Mouse (Mus musculus) MEL (cell line): ENCODE results near the gene Zfp963. TPM values are rescaled to one million over a fixed set of nuclear protein-coding genes. Genes with fewer than 3 reads are reported as not detected.
A peak's percentile ranks its signal among the peaks of the same experiment; 100 is the strongest.
"Not testable (repeated sequence)": the region's sequence is repeated elsewhere in the genome, so short reads cannot be mapped to it uniquely, and the experiment has no call there.

Experiments used
- DNase-seq: peaks from one replicate; pipeline ENCODE4 v3.0.0; 2011; ENCODE audit warnings: low read depth, low spot score
- H3K27ac ChIP-seq: 2 replicates; pipeline ENCODE4 v1.5.1; 2012; ENCODE audit warnings: low read depth, mild to moderate bottlenecking, control low read depth, low read length, moderate library complexity; ENCODE audit not compliant: control insufficient read depth
- H3K27me3 ChIP-seq, 2 experiments: fragments of 150-350 bp in 1 of 2; sonication (generic) in 1 of 2; 2 replicates each; pipeline ENCODE4 v1.6.1; 2012; ENCODE audit warnings: low read length in 2 of 2, mild to moderate bottlenecking in 2 of 2, improper control_type of control experiment in 1 of 2, moderate library complexity in 1 of 2; ENCODE audit not compliant: insufficient read depth in 2 of 2, control insufficient read depth in 1 of 2
- H3K36me3 ChIP-seq, 2 experiments: 2 replicates each; pipeline ENCODE4 v1.6.1; 2012 to 2014; ENCODE audit warnings: low read length in 2 of 2, improper control_type of control experiment in 1 of 2, inconsistent platforms in 1 of 2, mild to moderate bottlenecking in 1 of 2; ENCODE audit not compliant: insufficient read depth in 2 of 2, control insufficient read depth in 1 of 2
- H3K4me1 ChIP-seq, 2 experiments: fragments of 150-350 bp in 1 of 2; sonication (generic) in 1 of 2; 2 replicates each; pipeline ENCODE4 v1.6.1; 2012; ENCODE audit warnings: low read length in 2 of 2, improper control_type of control experiment in 1 of 2, mild to moderate bottlenecking in 1 of 2; ENCODE audit not compliant: insufficient read depth in 2 of 2, control insufficient read depth in 1 of 2
- H3K4me3 ChIP-seq, 2 experiments: fragments of 150-350 bp in 1 of 2; sonication (generic) in 1 of 2; 2 replicates each; pipeline ENCODE4 v1.5.1; 2012; ENCODE audit warnings: low read depth in 2 of 2, low read length in 2 of 2, mild to moderate bottlenecking in 2 of 2, moderate library complexity in 2 of 2, control low read depth in 1 of 2, improper control_type of control experiment in 1 of 2; ENCODE audit not compliant: control insufficient read depth in 1 of 2, insufficient read depth in 1 of 2
- H3K79me2 ChIP-seq: 2 replicates; pipeline ENCODE4 v1.6.1; 2012; ENCODE audit warnings: mild to moderate bottlenecking, low read length, moderate library complexity; ENCODE audit not compliant: control insufficient read depth, poor library complexity, insufficient read depth
- H3K9ac ChIP-seq: 2 replicates; pipeline ENCODE4 v1.6.1; 2012; ENCODE audit warnings: low read depth, mild to moderate bottlenecking, control low read depth, low read length, moderate library complexity; ENCODE audit not compliant: control insufficient read depth, poor library complexity, severe bottlenecking
- H3K9me3 ChIP-seq: fragments of 150-350 bp; sonication (generic); replicated peaks from 2 replicates; pipeline ENCODE4 v1.6.1; 2012; ENCODE audit warnings: mild to moderate bottlenecking, low read length, improper control_type of control experiment, moderate library complexity; ENCODE audit not compliant: insufficient read depth
- CHD1 ChIP-seq: IDR thresholded peaks from 2 replicates; pipeline ENCODE4 v1.6.1; 2012; ENCODE audit warnings: low read depth, mild to moderate bottlenecking, inconsistent platforms, low read length, improper control_type of control experiment
- E2F4 ChIP-seq: IDR thresholded peaks from 2 replicates; pipeline ENCODE4 v1.6.1; 2011; ENCODE audit warnings: low read depth, low read length, improper control_type of control experiment, borderline replicate concordance
- ETS1 ChIP-seq: IDR thresholded peaks from 2 replicates; pipeline ENCODE4 v1.6.1; 2012; ENCODE audit warnings: low read depth, mild to moderate bottlenecking, inconsistent platforms, low read length, improper control_type of control experiment, moderate library complexity
- GATA1 ChIP-seq: IDR thresholded peaks from 2 replicates; pipeline ENCODE4 v1.6.1; 2011; ENCODE audit warnings: low read depth, low read length, improper control_type of control experiment
- KAT2A ChIP-seq: conservative IDR thresholded peaks from 2 replicates; pipeline ENCODE4 v1.6.1; 2012; ENCODE audit warnings: low read depth, low read length, improper control_type of control experiment, inconsistent platforms
- MAX ChIP-seq: IDR thresholded peaks from 2 replicates; pipeline ENCODE4 v1.6.1; 2011; ENCODE audit warnings: low read length, improper control_type of control experiment
- MEF2A ChIP-seq: IDR thresholded peaks from 2 replicates; pipeline ENCODE4 v1.6.1; 2014; ENCODE audit warnings: low read depth, mild to moderate bottlenecking, inconsistent platforms, low read length, improper control_type of control experiment; ENCODE audit not compliant: poor library complexity, insufficient replicate concordance, severe bottlenecking; ENCODE audit errors: extremely low read depth
- NELFE ChIP-seq: IDR thresholded peaks from 2 replicates; pipeline ENCODE4 v1.6.1; 2011; ENCODE audit warnings: low read depth, low read length, improper control_type of control experiment
- NRF1 ChIP-seq: IDR thresholded peaks from 2 replicates; pipeline ENCODE4 v1.6.1; 2014; ENCODE audit warnings: low read depth, mild to moderate bottlenecking, inconsistent platforms, low read length, improper control_type of control experiment, moderate library complexity; ENCODE audit not compliant: poor library complexity, insufficient read depth, severe bottlenecking
- POLR2A ChIP-seq, 2 experiments: IDR thresholded peaks; 2 replicates each; pipeline ENCODE4 v1.6.1; 2011 to 2012; ENCODE audit warnings: low read length in 2 of 2, mild to moderate bottlenecking in 2 of 2, control low read depth in 1 of 2, improper control_type of control experiment in 1 of 2, low read depth in 1 of 2, moderate library complexity in 1 of 2; ENCODE audit not compliant: control insufficient read depth in 1 of 2, insufficient read depth in 1 of 2, poor library complexity in 1 of 2
- POLR2AphosphoS2 ChIP-seq: IDR thresholded peaks from 2 replicates; pipeline ENCODE4 v1.6.1; 2011; ENCODE audit warnings: low read length, improper control_type of control experiment
- RCOR1 ChIP-seq: IDR thresholded peaks from 2 replicates; pipeline ENCODE4 v1.6.1; 2012; ENCODE audit warnings: low read depth, mild to moderate bottlenecking, inconsistent platforms, low read length, improper control_type of control experiment
- TAL1 ChIP-seq: IDR thresholded peaks from 2 replicates; pipeline ENCODE4 v1.6.1; 2012; ENCODE audit warnings: mild to moderate bottlenecking, inconsistent platforms, low read length, moderate library complexity, mixed read lengths
- TCF12 ChIP-seq: IDR thresholded peaks from 2 replicates; pipeline ENCODE4 v1.6.1; 2014; ENCODE audit warnings: low read depth, mild to moderate bottlenecking, inconsistent platforms, low read length, improper control_type of control experiment, moderate library complexity
- USF2 ChIP-seq, 2 experiments: IDR thresholded peaks; 2 replicates each; pipeline ENCODE4 v1.6.1; 2011 to 2012; ENCODE audit warnings: improper control_type of control experiment in 2 of 2, low read length in 2 of 2, borderline replicate concordance in 1 of 2, inconsistent platforms in 1 of 2, low read depth in 1 of 2, mild to moderate bottlenecking in 1 of 2; ENCODE audit not compliant: insufficient read depth in 1 of 2
- ZC3H11A ChIP-seq: IDR thresholded peaks from 2 replicates; pipeline ENCODE4 v1.6.1; 2012; ENCODE audit warnings: low read depth, mild to moderate bottlenecking, inconsistent platforms, low read length, improper control_type of control experiment
- ZNF384 ChIP-seq: IDR thresholded peaks from 2 replicates; pipeline ENCODE4 v1.6.1; 2012; ENCODE audit warnings: low read depth, mild to moderate bottlenecking, inconsistent platforms, low read length, improper control_type of control experiment
- polyA plus RNA-seq, 2 experiments: library from polyadenylated mRNA; stranded (reverse) in 1 of 2; unstranded in 1 of 2; fragments of >175 nt in 1 of 2; fragments of >200 nt in 1 of 2; gene quantifications; 2 replicates each; pipeline versions ENCODE4 v1.2.1 to v1.2.4; 2012; ENCODE audit warnings: low replicate concordance in 2 of 2, low read depth in 1 of 2; ENCODE audit not compliant: insufficient read length in 2 of 2, insufficient read depth in 1 of 2, missing spikeins in 1 of 2
- total RNA-seq: library from RNA; depleted of rRNA; stranded (reverse); fragments of 300-350 nt; gene quantifications from 2 replicates; pipeline ENCODE4 v1.2.3, GENCODE M21; 2012

Gene Zfp963
- total and polyA plus RNA-seq, 3 experiments = 0.65 to 0.95 TPM; not detected in 1

GRCm38 (mm10) chr8:69716403-69717231, 33.2 kb downstream of the Zfp963 start (continued):
- TF ChIP-seq E2F4 (peak; percentile 78; the same call in 1 of the 2 replicates), POLR2AphosphoS2 (peak; percentile 89), NRF1 (peak; percentile 59)

DNA sequence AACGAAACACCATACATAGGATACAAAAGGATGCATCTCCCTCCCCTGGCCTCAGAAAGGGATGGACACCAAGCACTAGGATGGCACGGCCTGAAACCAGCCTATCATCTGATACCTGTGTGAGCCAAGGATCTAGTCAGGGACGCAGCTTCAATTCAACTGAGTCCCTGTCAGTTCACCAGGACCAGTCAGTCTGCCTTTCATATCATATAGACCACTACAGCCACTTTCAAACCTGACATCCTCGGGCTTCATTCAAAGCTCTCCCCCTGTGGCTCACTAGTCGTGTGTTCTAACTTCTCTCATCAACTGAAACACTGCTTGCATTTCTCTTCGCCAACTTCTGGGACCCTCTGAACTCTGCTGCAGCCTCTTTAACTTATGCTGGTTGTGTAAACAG, 34.4 kb downstream of the Zfp963 start:
- no peaks in the 10 kb centered on the region for H3K9me3 ChIP-seq
- no peak overlapping the region for H3K27ac ChIP-seq
- H3K36me3 ChIP-seq = peaks cover under 1 to 13% of the 10 kb centered on the region in 2 experiments; a peak in 3 of 4 replicates
- H3K27me3 ChIP-seq = no peaks in the 10 kb centered on the region
- no peak for TF ChIP-seq NRF1
- TF ChIP-seq ZNF384 = no peak
- TF ChIP-seq USF2 (IDR thresholded peaks at IDR 0.05; ENCODE audit: borderline replicate concordance in 1 of 2, insufficient read depth in 1 of 2, low read depth in 1 of 2, low read length in 2 of 2) = no peak
- no peak for TF ChIP-seq POLR2A (IDR thresholded peaks at IDR 0.05; ENCODE audit: control insufficient read depth in 1 of 2, insufficient read depth in 1 of 2, low read depth in 1 of 2, low read length in 2 of 2, poor library complexity in 1 of 2)
- TF ChIP-seq KAT2A = no peak
- TF ChIP-seq GATA1 = no peak
- no peak for TF ChIP-seq MAX
- DNase-seq = no peak
- peak overlapping the region; percentile 22; the same call in 1 of the 2 replicates for H3K9ac ChIP-seq
- H3K4me3 ChIP-seq = peak overlapping the region; percentile 18 to 69; a peak in 3 of 4 replicates
- peaks cover 32% of the 10 kb centered on the region for H3K79me2 ChIP-seq
- peaks cover 0 to 10% of the 10 kb centered on the region in 2 experiments; a peak in 3 of 4 replicates for H3K4me1 ChIP-seq

DNA sequence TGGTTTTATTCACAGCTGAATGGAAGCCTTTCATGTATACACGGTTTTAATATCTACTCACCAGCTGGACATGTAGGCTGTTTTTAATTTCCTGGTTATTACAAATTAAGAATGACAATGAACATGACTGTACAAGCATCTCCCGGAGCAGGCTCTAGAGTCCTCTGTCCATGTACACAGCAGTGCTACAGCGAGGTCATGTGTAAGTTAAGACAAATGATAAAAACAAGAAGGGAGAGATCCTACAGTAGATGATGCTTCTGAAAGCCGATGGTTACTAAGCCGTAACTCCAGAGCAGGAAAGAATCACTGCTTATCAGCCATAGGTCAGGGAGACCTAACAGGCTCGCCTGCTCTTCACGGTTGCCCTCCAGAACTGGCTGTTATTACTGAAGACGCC, 36.3 kb downstream of the Zfp963 start:
- Histone ChIP-seq H3K27ac (no peak overlapping the region), H3K9me3 (no peaks in the 10 kb centered on the region), H3K9ac (no peak overlapping the region), H3K4me3 (no peak overlapping the region), H3K4me1 (peaks cover 0 to 10% of the 10 kb centered on the region in 2 experiments; a peak in 3 of 4 replicates), H3K27me3 (no peaks in the 10 kb centered on the region), H3K36me3 (peaks cover 9 to 13% of the 10 kb centered on the region in 2 experiments), H3K79me2 (peaks cover 32% of the 10 kb centered on the region)
- no peak for DNase-seq
- no peak for TF ChIP-seq TCF12
- no peak for TF ChIP-seq TAL1
- no peak for TF ChIP-seq KAT2A
- TF ChIP-seq ZC3H11A = no peak
- no peak for TF ChIP-seq ETS1
- no peak for TF ChIP-seq RCOR1
- no peak for TF ChIP-seq NRF1
- no peak for TF ChIP-seq MEF2A
- TF ChIP-seq CHD1 = no peak
- no peak for TF ChIP-seq NELFE

DNA sequence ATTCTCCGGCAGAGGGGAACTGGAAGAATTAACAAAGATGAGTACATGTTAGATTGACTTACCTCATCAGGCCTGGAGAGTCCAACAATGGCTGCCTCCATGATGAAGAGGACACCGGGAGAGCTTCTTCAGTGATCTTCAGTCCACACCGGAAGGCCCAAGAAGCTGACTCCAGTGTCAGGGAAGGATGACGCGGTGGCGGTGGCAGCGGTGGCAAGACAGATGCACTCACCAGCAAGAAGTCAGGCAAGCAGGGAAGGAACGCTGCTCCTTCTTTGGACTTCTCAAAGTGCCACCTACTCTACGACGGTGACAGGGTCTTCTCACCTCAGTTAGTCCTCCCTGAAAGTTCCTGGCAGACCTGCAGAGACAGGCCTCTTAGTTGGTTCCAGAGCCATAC, 39.1 kb downstream of the Zfp963 start, which contains the start of gene Zfp869:
Gene Zfp869 (minus strand): TSS at position 101 of the 400 bp plus-strand sequence.
- peaks cover 27% of the 10 kb centered on the region for H3K79me2 ChIP-seq
- not testable (repeated sequence) for H3K27me3 ChIP-seq, H3K4me1 ChIP-seq, H3K4me3 ChIP-seq, H3K9ac ChIP-seq, DNase-seq, H3K9me3 ChIP-seq, H3K27ac ChIP-seq
- H3K36me3 ChIP-seq = peaks cover 7 to 29% of the 10 kb centered on the region in 2 experiments
